Mouse (Mus musculus) forebrain, embryonic 13.5 days (tissue): ENCODE measurements around the gene Ank. TPM values are rescaled to one million over a fixed set of nuclear protein-coding genes. Genes with fewer than 3 reads are reported as not detected.

Experiments
- ATAC-seq: fragments of 200-750 bp; cut with Nextera tagmentation; 2 replicates; pipeline ENCODE4 v1.8.0; 2017
- H3K27ac ChIP-seq: fragments of 300-500 bp; sonication (generic); 2 replicates; pipeline ENCODE4 v1.5.1; 2015; ENCODE audit warnings: inconsistent platforms, mild to moderate bottlenecking, moderate library complexity
- H3K27me3 ChIP-seq: fragments of 300-500 bp; sonication (generic); 2 replicates; pipeline ENCODE4 v1.6.1; 2015; ENCODE audit warnings: mild to moderate bottlenecking, inconsistent platforms
- H3K36me3 ChIP-seq: fragments of 300-500 bp; sonication (generic); 2 replicates; pipeline ENCODE4 v1.6.1; 2015; ENCODE audit warnings: mild to moderate bottlenecking, inconsistent platforms; ENCODE audit not compliant: poor library complexity, severe bottlenecking
- H3K4me1 ChIP-seq: fragments of 300-500 bp; sonication (generic); 2 replicates; pipeline ENCODE4 v1.6.1; 2015; ENCODE audit warnings: inconsistent platforms
- H3K4me2 ChIP-seq: fragments of 300-500 bp; sonication (generic); 2 replicates; pipeline ENCODE4 v1.6.1; 2015; ENCODE audit warnings: inconsistent platforms, mild to moderate bottlenecking, moderate library complexity
- H3K4me3 ChIP-seq: fragments of 300-500 bp; sonication (generic); 2 replicates; pipeline ENCODE4 v1.5.1; 2015; ENCODE audit warnings: mild to moderate bottlenecking, inconsistent platforms
- H3K9ac ChIP-seq: fragments of 300-500 bp; sonication (generic); 2 replicates; pipeline ENCODE4 v1.6.1; 2015; ENCODE audit warnings: mild to moderate bottlenecking, inconsistent platforms
- H3K9me3 ChIP-seq: fragments of 300-500 bp; sonication (generic); replicated peaks from 2 replicates; pipeline ENCODE4 v1.6.1; 2016; ENCODE audit warnings: inconsistent platforms
- WGBS: fragments of 180-500 bp; shearing (Covaris S2); methylation state at CpG from one replicate; pipeline ENCODE4 v1.1.7; 2015; 5-methylcytosine and 5-hydroxymethylcytosine counted together
- polyA plus RNA-seq: library from polyadenylated mRNA; unstranded; fragments of >200 nt; fragmentation: Nextera tagmentation; extraction: Ambion mirVana; gene quantifications from 2 replicates; pipeline ENCODE4 v1.2.1, GENCODE M21; 2015

Gene Ank
- polyA plus RNA-seq, 1 experiment from 2014 or later, result 9.7 TPM

DNA sequence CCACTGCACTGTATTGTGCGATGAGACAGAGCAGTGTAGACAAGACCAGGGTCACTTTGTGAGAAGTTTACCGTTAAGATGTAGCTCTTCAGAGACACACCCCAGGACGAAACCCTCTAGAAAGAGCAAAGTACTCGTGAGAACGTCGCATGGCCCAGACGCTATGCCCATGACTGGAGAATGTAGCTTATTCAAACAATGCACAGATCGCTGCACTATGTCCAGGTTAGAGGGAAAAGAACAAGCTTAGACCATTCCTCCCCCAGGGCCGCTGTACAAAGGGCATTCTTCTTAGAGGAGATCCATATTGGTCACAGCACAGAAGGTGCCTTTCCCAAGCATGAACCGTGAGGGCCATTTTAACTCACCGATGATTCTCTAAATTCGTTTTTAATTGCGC, 35.9 kb downstream of the Ank start:
- H3K36me3 ChIP-seq, result no peaks in the 10 kb centered on the region
- H3K9me3 ChIP-seq, result no peaks in the 10 kb centered on the region
- no peak overlapping the region for H3K9ac ChIP-seq
- no peak overlapping the region for H3K4me3 ChIP-seq
- WGBS, result 85% methylated on average over 13 of the region's 13 CpGs
- peaks cover 6% of the 10 kb centered on the region for H3K4me1 ChIP-seq
- ATAC-seq, result no peak
- H3K27ac ChIP-seq, result no peak overlapping the region
- no peaks in the 10 kb centered on the region for H3K27me3 ChIP-seq
- H3K4me2 ChIP-seq, result no peak overlapping the region

DNA sequence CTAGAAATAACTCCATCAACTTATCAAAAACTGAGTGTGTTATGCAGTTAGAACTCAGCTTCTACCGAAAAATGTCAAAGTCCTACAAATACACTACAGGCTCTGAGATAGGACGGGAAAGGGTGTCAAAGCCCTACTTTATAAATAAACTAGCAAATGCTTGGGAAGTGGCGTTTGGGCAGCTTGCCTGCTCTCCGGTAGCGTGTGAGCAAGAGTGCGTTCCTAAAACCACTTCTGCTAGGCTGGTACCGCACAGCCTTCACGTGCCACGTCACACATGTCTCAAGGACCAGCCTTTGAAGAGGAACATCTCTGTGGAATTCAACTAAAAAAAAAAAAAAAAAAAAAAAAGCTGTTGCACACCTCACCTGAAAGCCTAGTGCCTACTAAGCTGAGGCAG, 36.7 kb downstream of the Ank start:
- ATAC-seq, result no peak
- H3K4me1 ChIP-seq, result peaks cover 6% of the 10 kb centered on the region
- no peaks in the 10 kb centered on the region for H3K36me3 ChIP-seq
- no peaks in the 10 kb centered on the region for H3K27me3 ChIP-seq
- no peaks in the 10 kb centered on the region for H3K9me3 ChIP-seq
- H3K27ac ChIP-seq, result no peak overlapping the region
- WGBS, result 89% methylated on average over 9 of the region's 9 CpGs
- H3K4me3 ChIP-seq, result no peak overlapping the region
- no peak overlapping the region for H3K4me2 ChIP-seq
- no peak overlapping the region for H3K9ac ChIP-seq

GRCm38 (mm10) chr15:27503801-27504730, 37.6 kb downstream of the Ank start:
- H3K9ac ChIP-seq, result no peak overlapping the region
- no peaks in the 10 kb centered on the region for H3K27me3 ChIP-seq
- H3K36me3 ChIP-seq, result no peaks in the 10 kb centered on the region
- no peak overlapping the region for H3K4me3 ChIP-seq
- H3K27ac ChIP-seq, result no peak overlapping the region
- ATAC-seq, result no peak
- WGBS, result 92% methylated on average over 20 of the region's 20 CpGs
- no peaks in the 10 kb centered on the region for H3K9me3 ChIP-seq
- no peak overlapping the region for H3K4me2 ChIP-seq
- H3K4me1 ChIP-seq, result peaks cover 6% of the 10 kb centered on the region

GRCm38 (mm10) chr15:27506127-27506886, 39.8 kb downstream of the Ank start:
- H3K9ac ChIP-seq, result no peak overlapping the region
- no peak overlapping the region for H3K27ac ChIP-seq
- H3K9me3 ChIP-seq, result no peaks in the 10 kb centered on the region
- H3K36me3 ChIP-seq, result no peaks in the 10 kb centered on the region
- H3K4me1 ChIP-seq, result peaks cover 6% of the 10 kb centered on the region
- H3K4me3 ChIP-seq, result no peak overlapping the region
- H3K4me2 ChIP-seq, result no peak overlapping the region
- no peak for ATAC-seq
- 70% methylated on average over 5 of the region's 5 CpGs for WGBS
- H3K27me3 ChIP-seq, result no peaks in the 10 kb centered on the region

DNA sequence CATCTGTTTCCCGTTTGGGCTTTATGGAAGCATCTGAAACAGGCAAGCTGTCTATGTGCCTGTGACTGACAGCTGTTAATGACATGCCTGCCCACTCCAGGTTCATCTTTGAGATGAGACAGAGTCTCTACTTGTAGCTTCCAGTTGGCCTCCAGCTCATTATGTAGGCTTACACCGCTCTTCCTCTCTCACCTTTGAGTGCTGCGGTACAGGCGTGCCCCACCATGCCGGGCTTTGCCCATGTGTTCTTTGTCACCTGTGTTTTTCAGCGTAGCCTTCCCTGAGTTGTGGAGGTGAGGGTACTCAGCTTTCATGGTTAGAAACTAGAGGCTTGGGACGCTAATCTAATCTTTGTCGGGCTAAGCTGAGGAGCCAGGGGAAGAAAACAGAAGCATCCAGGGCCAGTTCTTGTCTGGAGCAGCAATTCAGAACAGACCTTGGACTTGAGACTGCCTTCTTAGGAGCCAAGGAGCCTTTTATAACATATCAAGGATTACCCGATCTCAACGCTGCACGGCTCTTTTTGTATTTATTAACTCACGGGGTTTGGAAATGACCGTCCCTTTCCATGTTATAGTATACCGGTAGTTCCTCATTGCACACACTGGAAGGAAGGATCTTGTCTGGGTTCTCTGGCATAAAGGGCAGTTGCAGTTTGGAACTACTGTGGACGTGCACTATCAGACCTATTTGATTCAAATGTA, 40.6 kb downstream of the Ank start:
- Histone ChIP-seq H3K9ac (no peak overlapping the region), H3K9me3 (no peaks in the 10 kb centered on the region), H3K4me2 (no peak overlapping the region), H3K36me3 (no peaks in the 10 kb centered on the region), H3K4me1 (peaks cover 6% of the 10 kb centered on the region), H3K4me3 (no peak overlapping the region), H3K27me3 (no peaks in the 10 kb centered on the region), H3K27ac (no peak overlapping the region)
- no peak for ATAC-seq
- WGBS, result 94% methylated on average over 15 of the region's 15 CpGs

GRCm38 (mm10) chr15:27508169-27508568, 41.7 kb downstream of the Ank start:
- Histone ChIP-seq H3K9me3 (no peaks in the 10 kb centered on the region), H3K4me3 (no peak overlapping the region), H3K9ac (no peak overlapping the region), H3K27me3 (no peaks in the 10 kb centered on the region), H3K4me1 (no peaks in the 10 kb centered on the region), H3K27ac (no peak overlapping the region), H3K4me2 (no peak overlapping the region), H3K36me3 (no peaks in the 10 kb centered on the region)
- ATAC-seq, result no peak
- WGBS, result 92% methylated on average over 7 of the region's 7 CpGs

- no peaks in the 10 kb centered on the region for H3K27me3 ChIP-seq
- no peak overlapping the region for H3K9ac ChIP-seq
- H3K4me2 ChIP-seq, result no peak overlapping the region
- WGBS, result 95% methylated on average over 17 of the region's 17 CpGs
- no peak overlapping the region for H3K27ac ChIP-seq
- ATAC-seq, result no peak
- H3K4me3 ChIP-seq, result no peak overlapping the region
- H3K4me1 ChIP-seq, result 0 out of 2 replicates have a peak, but pooled peaks cover 2% of the 10 kb centered on the region
- H3K36me3 ChIP-seq, result no peaks in the 10 kb centered on the region
- H3K9me3 ChIP-seq, result no peaks in the 10 kb centered on the region
Observed at GRCm38 (mm10) chr15:27508982-27509381, 42.5 kb downstream of the Ank start.

GRCm38 (mm10) chr15:27516927-27517326, 50.5 kb downstream of the Ank start:
- H3K36me3 ChIP-seq, result no peaks in the 10 kb centered on the region
- peaks cover 7% of the 10 kb centered on the region for H3K4me1 ChIP-seq
- ATAC-seq, result no peak
- H3K27ac ChIP-seq, result no peak overlapping the region
- H3K27me3 ChIP-seq, result no peaks in the 10 kb centered on the region
- no peak overlapping the region for H3K4me3 ChIP-seq
- no peak overlapping the region for H3K4me2 ChIP-seq
- H3K9me3 ChIP-seq, result no peaks in the 10 kb centered on the region
- no peak overlapping the region for H3K9ac ChIP-seq
- 21% methylated on average over 1 of the region's 1 CpGs for WGBS

- Histone ChIP-seq H3K4me3 (no peak overlapping the region), H3K9me3 (no peaks in the 10 kb centered on the region), H3K4me1 (peaks cover 7% of the 10 kb centered on the region), H3K9ac (no peak overlapping the region), H3K27ac (no peak overlapping the region), H3K4me2 (no peak overlapping the region), H3K27me3 (no peaks in the 10 kb centered on the region), H3K36me3 (no peaks in the 10 kb centered on the region)
- no peak for ATAC-seq
- WGBS, result 86% methylated on average over 8 of the region's 8 CpGs
Observed at GRCm38 (mm10) chr15:27518026-27518425, 51.5 kb downstream of the Ank start.

DNA sequence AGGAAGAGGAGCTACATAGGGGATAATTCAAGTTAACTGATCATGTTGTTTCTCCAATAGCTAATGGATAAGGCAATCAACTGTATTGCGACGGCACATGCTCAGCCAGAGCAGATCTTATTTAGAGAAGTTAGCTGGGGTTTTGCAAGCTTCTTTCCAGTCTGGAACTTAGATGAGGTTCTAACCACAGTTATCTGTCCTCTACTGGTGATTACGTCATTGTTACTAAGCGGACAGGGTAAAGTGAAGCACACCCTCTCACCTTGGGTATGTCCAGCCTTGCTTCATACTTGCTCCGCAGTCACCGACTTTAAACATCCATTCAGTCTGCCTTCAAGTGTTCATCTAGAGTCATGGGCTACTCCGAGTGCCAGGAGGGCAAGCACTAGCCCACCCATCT, 53.4 kb downstream of the Ank start:
- H3K4me1 ChIP-seq, result peaks cover 5% of the 10 kb centered on the region
- H3K9me3 ChIP-seq, result no peaks in the 10 kb centered on the region
- WGBS, result 94% methylated on average over 7 of the region's 7 CpGs
- H3K27me3 ChIP-seq, result no peaks in the 10 kb centered on the region
- H3K9ac ChIP-seq, result no peak overlapping the region
- H3K27ac ChIP-seq, result no peak overlapping the region
- no peak for ATAC-seq
- H3K4me3 ChIP-seq, result no peak overlapping the region
- H3K36me3 ChIP-seq, result no peaks in the 10 kb centered on the region
- no peak overlapping the region for H3K4me2 ChIP-seq

DNA sequence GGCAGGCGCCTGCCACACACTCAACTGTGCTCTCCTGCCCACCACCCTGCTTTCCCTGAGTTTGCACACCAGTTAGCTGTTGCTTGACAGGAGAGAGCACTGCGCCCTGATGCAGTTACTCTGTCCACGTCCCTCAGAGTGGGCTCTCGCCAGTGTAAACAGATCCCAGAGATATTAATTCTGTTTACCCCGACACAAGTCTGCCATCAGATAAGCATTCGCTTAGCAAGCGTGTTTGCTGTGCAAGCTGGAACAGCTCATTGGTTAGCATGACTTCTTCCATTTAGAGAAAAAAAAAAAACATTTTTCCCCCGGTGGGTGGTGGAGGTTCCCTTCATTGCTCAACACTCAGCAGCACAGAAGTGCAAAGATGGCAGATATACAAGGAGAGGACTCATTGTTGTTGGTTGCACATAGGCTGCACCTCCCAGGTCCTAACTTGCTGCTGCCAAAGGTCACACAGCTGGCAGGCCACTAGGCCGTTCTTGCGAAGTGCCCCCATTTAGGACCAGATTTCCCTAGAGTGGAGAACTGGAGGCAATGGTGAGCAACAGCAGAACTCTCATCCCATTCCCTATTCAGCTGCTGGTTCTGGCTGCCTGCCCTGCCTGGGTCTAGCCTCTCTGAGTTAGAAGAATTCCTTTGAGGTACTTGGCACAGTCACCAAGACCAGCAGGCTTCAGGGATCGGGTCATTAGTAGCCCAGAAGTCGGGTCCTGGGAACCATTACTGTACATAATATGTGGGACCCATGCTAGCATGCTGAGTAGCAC, 58.9 kb downstream of the Ank start:
- Histone ChIP-seq H3K36me3 (no peaks in the 10 kb centered on the region), H3K9ac (no peak overlapping the region), H3K9me3 (no peaks in the 10 kb centered on the region), H3K27me3 (no peaks in the 10 kb centered on the region), H3K4me2 (no peak overlapping the region), H3K27ac (no peak overlapping the region), H3K4me1 (no peaks in the 10 kb centered on the region), H3K4me3 (no peak overlapping the region)
- 87% methylated on average over 12 of the region's 12 CpGs for WGBS
- no peak for ATAC-seq
